Mouse (Mus musculus): ENCODE results near the gene Trp53bp2.

Gene Trp53bp2

GRCm38 (mm10) chr1:182502491-182503050 lies 93.6 kb downstream of the Trp53bp2 start:
- no peak for DNase-seq (ENCODE audit: low spot score)

GRCm38 (mm10) chr1:182503206-182503900 lies 94.4 kb downstream of the Trp53bp2 start:
- no peak for DNase-seq (ENCODE audit: low spot score)

GRCm38 (mm10) chr1:182504223-182504622 lies 95.3 kb downstream of the Trp53bp2 start:
- DNase-seq (ENCODE audit: low spot score), result no peak

GRCm38 (mm10) chr1:182505291-182505690 lies 96.3 kb downstream of the Trp53bp2 start:
- DNase-seq (ENCODE audit: low spot score), result no peak

- no peak for DNase-seq (ENCODE audit: low spot score)
These were observed 97.4 kb downstream of the Trp53bp2 start for GRCm38 (mm10) chr1:182506229-182506986.

GRCm38 (mm10) chr1:182509110-182509797 lies 100.3 kb downstream of the Trp53bp2 start:
- no peak for DNase-seq (ENCODE audit: low spot score)

GRCm38 (mm10) chr1:182511073-182511472 lies 102.1 kb downstream of the Trp53bp2 start:
- DNase-seq (ENCODE audit: low spot score), result no peak

- DNase-seq (ENCODE audit: low spot score), result no peak
These were observed 102.8 kb downstream of the Trp53bp2 start for GRCm38 (mm10) chr1:182511778-182512177.
